Mouse (Mus musculus) liver, embryonic 14.5 days (tissue): ENCODE results near the gene Klrb1c.

ENCODE experiments used
- CTCF ChIP-seq: IDR thresholded peaks from 2 replicates; pipeline ENCODE4 v1.5.1; 2016; ENCODE audit warnings: antibody characterized with exemption, low read depth, control low read depth
- EP300 ChIP-seq: IDR thresholded peaks from 2 replicates; pipeline ENCODE4 v1.6.1; 2016; ENCODE audit warnings: antibody characterized with exemption, low read depth

DNA sequence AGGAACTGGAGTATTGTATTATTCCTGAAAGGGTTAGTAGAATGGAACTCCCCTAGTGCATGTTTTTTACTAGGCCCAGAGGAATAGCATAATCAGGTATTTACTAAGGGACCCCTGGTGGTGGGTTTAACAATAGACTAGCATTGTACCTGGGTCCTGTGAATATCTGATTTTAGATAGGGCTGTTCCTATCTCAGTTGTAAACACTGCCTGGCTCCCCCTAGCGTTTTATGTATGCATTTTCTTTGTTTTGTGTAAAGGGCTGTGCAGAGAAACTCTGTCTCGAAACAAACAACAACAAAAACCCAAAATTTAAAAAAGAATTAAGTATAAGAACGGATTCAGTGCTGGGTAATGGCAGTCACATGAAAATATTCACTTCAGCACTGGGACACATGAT is 18.0 kb upstream of the Klrb1c start:
- TF ChIP-seq CTCF (peak; percentile 9; the same call in 1 of the 2 replicates), EP300 (no peak)
